Mouse (Mus musculus) ZHBTc4 (cell line): Measurements from ENCODE around the gene Krt7.

Experiments
- DNase-seq: peaks from one replicate; pipeline ENCODE4 v3.0.0-alpha.2; 2011; ENCODE audit warnings: low read depth, low spot score

Gene Krt7

GRCm38 (mm10) chr15:101376776-101377061 is 34.1 kb upstream of the Krt7 start:
- DNase-seq: no peak

GRCm38 (mm10) chr15:101378646-101379045 is 32.2 kb upstream of the Krt7 start:
- no peak for DNase-seq

GRCm38 (mm10) chr15:101381758-101382157 is 29.1 kb upstream of the Krt7 start:
- no peak for DNase-seq

- DNase-seq: no peak
These were observed 28.0 kb upstream of the Krt7 start for GRCm38 (mm10) chr15:101382811-101383210.

- DNase-seq: no peak
These were observed 26.2 kb upstream of the Krt7 start for GRCm38 (mm10) chr15:101384610-101385009.

GRCm38 (mm10) chr15:101385064-101385463 is 25.8 kb upstream of the Krt7 start:
- no peak for DNase-seq

GRCm38 (mm10) chr15:101387176-101387575 is 23.7 kb upstream of the Krt7 start:
- DNase-seq: no peak

GRCm38 (mm10) chr15:101388034-101388541 is 22.8 kb upstream of the Krt7 start:
- no peak for DNase-seq

- no peak for DNase-seq
These were observed 20.6 kb upstream of the Krt7 start for GRCm38 (mm10) chr15:101390203-101390602.

- DNase-seq: no peak
These were observed 18.6 kb upstream of the Krt7 start for GRCm38 (mm10) chr15:101392251-101392650.

GRCm38 (mm10) chr15:101394908-101395307 is 15.9 kb upstream of the Krt7 start:
- DNase-seq: no peak

GRCm38 (mm10) chr15:101396466-101396865 is 14.4 kb upstream of the Krt7 start:
- no peak for DNase-seq

- DNase-seq: no peak
These were observed 13.9 kb upstream of the Krt7 start for GRCm38 (mm10) chr15:101396921-101397320.

GRCm38 (mm10) chr15:101397683-101398082 is 13.2 kb upstream of the Krt7 start:
- no peak for DNase-seq

- DNase-seq: no peak
These were observed 12.6 kb upstream of the Krt7 start for GRCm38 (mm10) chr15:101398269-101398668.

GRCm38 (mm10) chr15:101412188-101412587 is 1.3 kb downstream of the Krt7 start:
- no peak for DNase-seq

- DNase-seq: no peak
These were observed 3.2 kb downstream of the Krt7 start for GRCm38 (mm10) chr15:101413916-101414635.

- no peak for DNase-seq
These were observed 4.1 kb downstream of the Krt7 start for GRCm38 (mm10) chr15:101414807-101415565.

GRCm38 (mm10) chr15:101418950-101419349 is 8.1 kb downstream of the Krt7 start:
- no peak for DNase-seq

- DNase-seq: peak; percentile 27
These were observed 10.1 kb downstream of the Krt7 start for GRCm38 (mm10) chr15:101420903-101421302.

GRCm38 (mm10) chr15:101424914-101425313 is 14.1 kb downstream of the Krt7 start:
- DNase-seq: peak; percentile 69

- DNase-seq: no peak
These were observed 25.8 kb downstream of the Krt7 start for GRCm38 (mm10) chr15:101436611-101437010.

GRCm38 (mm10) chr15:101438555-101438954 is 27.7 kb downstream of the Krt7 start, which contains the start of gene Krt87:
TSS of gene Krt87 (minus strand) at chr15:101438804.
- DNase-seq: peak; percentile 21
